Mouse (Mus musculus): ENCODE measurements around the gene Cd207.

GRCm38 (mm10) chr6:83692962-83693361, 15.3 kb upstream of the Cd207 start:
- TF ChIP-seq CTCF (IDR thresholded peaks at IDR 0.05; ENCODE audit: low read depth, low read length) (no peak), POLR2A (IDR thresholded peaks at IDR 0.05; ENCODE audit: borderline replicate concordance, low read depth, low read length) (no peak)
